In the genomic region with DNA sequence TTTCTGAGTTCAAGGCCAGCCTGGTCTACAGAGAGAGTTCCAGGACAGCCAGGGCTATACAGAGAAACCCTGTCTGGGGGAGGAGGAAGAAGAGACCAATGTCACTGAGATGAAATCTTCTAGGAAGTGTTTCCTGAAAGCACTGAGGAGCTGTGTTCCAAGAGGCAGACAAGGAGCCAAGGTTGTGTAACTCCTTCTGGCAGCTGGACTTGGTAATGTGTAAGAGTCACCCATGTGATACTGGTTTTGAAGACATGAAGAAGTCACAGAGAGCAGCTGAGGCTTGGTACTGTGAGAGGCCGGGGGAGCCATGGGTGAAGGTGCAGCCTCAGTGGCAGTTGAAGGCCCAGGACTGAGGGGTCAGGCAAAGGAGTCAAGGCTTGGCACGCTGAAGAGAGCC, we compare ENCODE assay signal across 24 mouse cellular contexts. TPM values are rescaled to one million over a fixed set of nuclear protein-coding genes. Genes with fewer than 3 reads are reported as not detected.
DNase-seq lines count a peak whose midpoint lies in the region; ATAC-seq lines count a peak whose summit lies in the region.
"Had no signal": no experiment of that assay in that cellular context is flagged by ENCODE, and none has a peak within 500 bp of the region (broad histone marks: within the 10 kb centered on the region; RNA-seq: fewer than 3 reads in every experiment).

No protein-coding gene starts in this region.

- WGBS in heart, embryonic 10.5 days = 65% methylated on average over 2 of the region's 2 CpGs

- no peak for ATAC-seq in monocyte, adult 5-6 weeks (replicated peaks; ENCODE audit: insufficient number of reproducible peaks, low FRiP score, low TSS enrichment, poor library complexity, severe bottlenecking)
- ATAC-seq: forebrain, embryonic 13.5 days; intestine, embryonic 16.5 days had no signal

- no peak overlapping the region for H3K4me3 ChIP-seq in heart, embryonic 10.5 days
- H3K4me3 ChIP-seq: forebrain, embryonic 13.5 days; heart, embryonic 13.5 days; hindbrain, embryonic 15.5 days; kidney, embryonic 15.5 days; left cerebral cortex, adult 2 months; megakaryocyte, embryonic 14.5 days; myocyte had no signal

- H3K27me3 ChIP-seq in heart, embryonic 10.5 days (ENCODE audit: insufficient read depth, poor library complexity, severe bottlenecking) = peaks cover 31% of the 10 kb centered on the region

- no peaks in the 10 kb centered on the region for H3K36me3 ChIP-seq in heart, embryonic 10.5 days
- H3K36me3 ChIP-seq: heart, embryonic 13.5 days; hindbrain, embryonic 15.5 days; kidney, embryonic 15.5 days had no signal

- H3K4me1 ChIP-seq in heart, embryonic 10.5 days = peaks cover 26% of the 10 kb centered on the region

- peak; percentile 95 for DNase-seq in heart, adult 11 months
- DNase-seq in heart, embryonic 10.5 days (ENCODE audit: low spot score) = no peak
- DNase-seq in NIH3T3 (ENCODE audit: low read depth) = peak; percentile 69
- peak; percentile 83 for DNase-seq in fat pad, adult 2 months (ENCODE audit: extremely low read depth, low read depth, low spot score)
- peak; percentile 33 for DNase-seq in lung, postnatal 14 days
- DNase-seq in testis, postnatal 14 days (ENCODE audit: low spot score) = no peak
- DNase-seq: cerebellum, adult 18-20 months; heart, postnatal 4 days; kidney, postnatal 4 days; layer of hippocampus, adult 9-11 months; left cerebral cortex, postnatal 4 days; liver; midbrain, embryonic 14.5 days; spleen, adult 18-20 months; thymus, adult 18-20 months had no signal

- H3K27ac ChIP-seq in heart, embryonic 10.5 days = no peak overlapping the region
- H3K27ac ChIP-seq: forebrain, embryonic 13.5 days; heart, embryonic 13.5 days; hindbrain, embryonic 15.5 days; kidney, embryonic 15.5 days; left cerebral cortex, adult 2 months had no signal

- H3K9me3 ChIP-seq in heart, embryonic 10.5 days = no peaks in the 10 kb centered on the region
- H3K9me3 ChIP-seq: forebrain, embryonic 13.5 days; heart, embryonic 13.5 days; hindbrain, embryonic 15.5 days; kidney, embryonic 15.5 days; megakaryocyte, embryonic 14.5 days had no signal

RNA-seq across cellular contexts. Expression of a gene that starts 4.4 kb away (rescaled TPM):
- polyA plus RNA-seq in heart, embryonic 10.5 days (2016; fragmentation: Nextera tagmentation; extraction: Ambion mirVana) = 57.6 and 75.6 TPM in 2 replicates
- total RNA-seq in monocyte, adult 5-6 weeks (2017) = 16.9 to 26.7 TPM (median 20.9 TPM) in 3 replicates

RNA-seq across cellular contexts. Expression of a gene that starts 28.9 kb away (rescaled TPM):
- 52.7 and 64.6 TPM in 2 replicates for polyA plus RNA-seq in heart, embryonic 10.5 days (2016; fragmentation: Nextera tagmentation; extraction: Ambion mirVana)
- 29.8 to 65.9 TPM (median 55.4 TPM) in 3 replicates for total RNA-seq in monocyte, adult 5-6 weeks (2017)

RNA-seq across cellular contexts. Expression of a gene that starts 55.5 kb away (rescaled TPM):
- 105 and 119 TPM in 2 replicates for polyA plus RNA-seq in heart, embryonic 10.5 days (2016; fragmentation: Nextera tagmentation; extraction: Ambion mirVana)
- total RNA-seq in monocyte, adult 5-6 weeks (2017) = 122 to 140 TPM (median 123 TPM) in 3 replicates

Comparison
In these comparisons a context has a peak if more than half of its experiments do, and no peak if none do; other contexts are left out.
1. DNase-seq: peak in heart, adult 11 months (single experiment), NIH3T3 (single experiment), fat pad, adult 2 months (single experiment) and lung, postnatal 14 days (single experiment); none in heart, embryonic 10.5 days (single experiment) and testis, postnatal 14 days (single experiment).